Mouse (Mus musculus) hindbrain, embryonic 14.5 days (tissue): ENCODE results near the gene Cntnap2. TPM values are rescaled to one million over a fixed set of nuclear protein-coding genes. Genes with fewer than 3 reads are reported as not detected.
"Not testable (repeated sequence)": the region's sequence is repeated elsewhere in the genome, so short reads cannot be mapped to it uniquely, and the experiment has no call there.

ENCODE experiments used
- ATAC-seq: fragments of 200-750 bp; cut with Nextera tagmentation; 2 replicates; pipeline ENCODE4 v1.8.0; 2017; ENCODE audit warnings: moderate number of reproducible peaks, mild to moderate bottlenecking, moderate TSS enrichment, moderate library complexity; ENCODE audit not compliant: low FRiP score
- DNase-seq: peaks from one replicate; pipeline ENCODE4 v3.0.0-alpha.2; 2015; ENCODE audit warnings: low spot score
- H3K27ac ChIP-seq: fragments of 300-500 bp; sonication (generic); 2 replicates; pipeline ENCODE4 v1.5.1; 2014; ENCODE audit warnings: mild to moderate bottlenecking, moderate library complexity
- H3K27me3 ChIP-seq: fragments of 300-500 bp; sonication (generic); 2 replicates; pipeline ENCODE4 v1.6.1; 2014; ENCODE audit warnings: mild to moderate bottlenecking, low read length, mixed read lengths; ENCODE audit not compliant: control insufficient read depth, insufficient read depth
- H3K36me3 ChIP-seq: fragments of 300-500 bp; sonication (generic); replicated peaks from 2 replicates; pipeline ENCODE4 v1.6.1; 2014; ENCODE audit not compliant: control insufficient read depth, insufficient read depth
- H3K4me1 ChIP-seq: fragments of 300-500 bp; sonication (generic); replicated peaks from 2 replicates; pipeline ENCODE4 v1.6.1; 2014; ENCODE audit warnings: antibody characterized with exemption, low read length, mixed read lengths; ENCODE audit not compliant: control insufficient read depth, insufficient read depth
- H3K4me2 ChIP-seq: fragments of 300-500 bp; sonication (generic); replicated peaks from 2 replicates; pipeline ENCODE4 v1.6.1; 2014; ENCODE audit warnings: mild to moderate bottlenecking, moderate library complexity
- H3K4me3 ChIP-seq: fragments of 300-500 bp; sonication (generic); replicated peaks from 2 replicates; pipeline ENCODE4 v1.5.1; 2014; ENCODE audit warnings: mild to moderate bottlenecking, low read length
- H3K9ac ChIP-seq: fragments of 300-500 bp; sonication (generic); 2 replicates; pipeline ENCODE4 v1.6.1; 2014
- H3K9me3 ChIP-seq: fragments of 300-500 bp; sonication (generic); 2 replicates; pipeline ENCODE4 v1.6.1; 2016; ENCODE audit warnings: low read length; ENCODE audit not compliant: control insufficient read depth
- WGBS: fragments of 180-500 bp; shearing (Covaris S2); extraction: QIAGEN DNeasy Blood & Tissue Kit; methylation state at CpG from one replicate; pipeline ENCODE4 v1.1.7; 2014; 5-methylcytosine and 5-hydroxymethylcytosine counted together
- polyA plus RNA-seq: library from polyadenylated mRNA; unstranded; fragments of >200 nt; fragmentation: Nextera tagmentation; extraction: Ambion mirVana; gene quantifications from 2 replicates; pipeline ENCODE4 v1.2.1, GENCODE M21; 2014

Gene Cntnap2
- polyA plus RNA-seq, 1 experiment from 2014 or later, result 46.6 TPM

GRCm38 (mm10) chr6:47191277-47191800 lies 2132.2 kb downstream of the Cntnap2 start:
- H3K36me3 ChIP-seq, result no peaks in the 10 kb centered on the region
- DNase-seq (peak; percentile 84), ATAC-seq (no peak)
- no peaks in the 10 kb centered on the region for H3K9me3 ChIP-seq
- H3K27me3 ChIP-seq, result no peaks in the 10 kb centered on the region
- WGBS, result 23% methylated on average over 7 of the region's 7 CpGs
- no peak overlapping the region for H3K9ac ChIP-seq
- H3K4me2 ChIP-seq, result no peak overlapping the region; the same call in 1 of the 2 replicates
- H3K4me1 ChIP-seq, result no peaks in the 10 kb centered on the region
- H3K27ac ChIP-seq, result no peak overlapping the region
- H3K4me3 ChIP-seq, result no peak overlapping the region

DNA sequence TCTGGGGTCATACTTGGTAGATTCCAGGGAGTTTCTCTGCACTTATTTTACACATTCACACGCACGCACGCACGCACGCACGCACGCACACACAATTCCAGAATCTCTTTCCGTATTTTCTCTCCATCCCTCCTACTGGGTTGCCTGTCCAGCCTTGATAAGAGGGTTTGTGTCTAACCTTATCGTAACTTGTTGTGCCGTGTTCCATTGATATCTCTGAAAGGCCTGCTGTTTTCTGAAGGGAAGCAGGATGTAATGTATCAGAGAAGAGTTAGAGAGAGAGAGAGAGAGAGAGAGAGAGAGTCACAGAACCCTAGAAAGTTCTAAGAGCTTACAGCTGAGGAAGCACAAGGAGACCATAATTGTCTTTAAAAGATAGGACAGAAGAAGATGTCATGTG lies 2132.8 kb downstream of the Cntnap2 start:
- no peak overlapping the region for H3K27ac ChIP-seq
- no peaks in the 10 kb centered on the region for H3K9me3 ChIP-seq
- H3K4me3 ChIP-seq, result no peak overlapping the region
- DNase-seq (no peak), ATAC-seq (no peak)
- H3K4me1 ChIP-seq, result no peaks in the 10 kb centered on the region
- 91% methylated on average over 10 of the region's 10 CpGs for WGBS
- no peaks in the 10 kb centered on the region for H3K27me3 ChIP-seq
- H3K9ac ChIP-seq, result no peak overlapping the region
- no peaks in the 10 kb centered on the region for H3K36me3 ChIP-seq
- no peak overlapping the region for H3K4me2 ChIP-seq

DNA sequence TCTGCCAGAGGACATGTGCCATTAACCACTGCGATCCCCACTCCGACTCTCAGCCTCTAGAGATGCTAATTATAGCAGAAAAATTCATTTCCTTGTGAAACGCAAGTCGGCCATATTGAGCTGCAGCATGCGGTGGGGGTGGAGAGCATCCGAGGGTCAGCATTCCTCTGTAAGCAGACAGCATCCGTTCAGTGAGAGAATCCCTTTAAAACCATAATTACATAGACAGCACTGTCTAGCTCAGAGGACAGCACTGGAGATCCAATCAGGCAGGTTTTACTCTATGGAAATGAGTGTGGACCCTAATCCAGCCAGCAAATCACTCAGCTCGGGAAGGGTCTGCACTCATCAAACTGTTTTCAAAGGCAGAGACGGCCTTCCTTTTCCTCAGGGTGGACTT lies 2133.3 kb downstream of the Cntnap2 start:
- WGBS, result 76% methylated on average over 9 of the region's 9 CpGs
- no peaks in the 10 kb centered on the region for H3K36me3 ChIP-seq

DNA sequence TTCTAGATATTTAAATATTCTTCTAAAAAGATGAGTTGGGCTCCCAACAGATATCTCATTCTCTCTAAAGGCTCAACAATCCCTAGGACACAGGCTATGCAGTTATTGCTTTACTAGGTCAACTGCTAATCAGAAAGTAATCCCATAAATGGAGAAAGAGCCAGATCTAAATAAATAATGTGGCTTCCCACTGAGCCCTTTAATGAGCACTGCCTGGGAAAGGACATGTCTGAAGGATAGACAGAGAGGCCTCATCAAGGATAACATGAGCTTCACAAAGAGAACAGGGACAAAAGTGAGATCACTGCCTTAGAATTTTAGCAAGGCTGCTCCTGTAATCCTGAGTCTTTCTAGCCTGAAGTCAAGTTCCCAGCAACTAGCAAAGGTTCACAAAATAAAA lies 2138.4 kb downstream of the Cntnap2 start:
- DNase-seq, result no peak
- ATAC-seq, result no peak
- H3K9ac ChIP-seq, result no peak overlapping the region
- H3K4me1 ChIP-seq, result no peaks in the 10 kb centered on the region
- no peaks in the 10 kb centered on the region for H3K9me3 ChIP-seq
- H3K36me3 ChIP-seq, result no peaks in the 10 kb centered on the region
- H3K4me2 ChIP-seq, result no peak overlapping the region
- H3K27ac ChIP-seq, result 0 out of 2 replicates have a peak overlapping the region, but pooled peaks have one; percentile 20
- no peaks in the 10 kb centered on the region for H3K27me3 ChIP-seq
- H3K4me3 ChIP-seq, result no peak overlapping the region

More for the DNA sequence above, 2133.3 kb downstream of the Cntnap2 start:
- no peaks in the 10 kb centered on the region for H3K4me1 ChIP-seq
- no peak overlapping the region for H3K9ac ChIP-seq
- no peak overlapping the region for H3K4me2 ChIP-seq
- no peak overlapping the region for H3K27ac ChIP-seq
- H3K9me3 ChIP-seq, result no peaks in the 10 kb centered on the region
- no peak for ATAC-seq
- H3K27me3 ChIP-seq, result no peaks in the 10 kb centered on the region
- DNase-seq, result no peak
- H3K4me3 ChIP-seq, result no peak overlapping the region

DNA sequence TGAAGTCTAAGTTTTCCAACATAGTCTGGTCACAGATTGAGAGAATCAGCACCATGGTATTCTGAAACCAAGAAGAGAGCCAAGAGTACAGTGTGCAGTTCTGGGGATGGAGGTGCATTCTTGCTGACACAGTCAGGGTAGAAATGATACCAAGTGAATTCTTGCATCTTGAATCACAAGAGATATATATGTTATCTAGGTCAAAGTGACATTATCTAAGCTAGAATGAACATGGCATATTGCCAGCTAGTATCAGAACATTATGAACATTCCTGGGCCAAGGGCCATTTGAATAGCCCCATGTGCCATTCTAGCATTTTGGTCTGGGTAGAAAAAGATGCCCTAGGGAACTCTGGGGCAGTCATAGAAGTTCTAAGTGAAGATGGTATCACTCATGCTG lies 2141.5 kb downstream of the Cntnap2 start:
- no peaks in the 10 kb centered on the region for H3K4me1 ChIP-seq
- no peak overlapping the region for H3K4me3 ChIP-seq
- no peak for ATAC-seq
- H3K9me3 ChIP-seq, result no peaks in the 10 kb centered on the region
- no peaks in the 10 kb centered on the region for H3K27me3 ChIP-seq
- no peak overlapping the region for H3K4me2 ChIP-seq
- H3K36me3 ChIP-seq, result no peaks in the 10 kb centered on the region
- no peak overlapping the region for H3K27ac ChIP-seq
- H3K9ac ChIP-seq, result no peak overlapping the region
- DNase-seq, result no peak

GRCm38 (mm10) chr6:47208031-47208430 lies 2148.9 kb downstream of the Cntnap2 start:
- H3K27me3 ChIP-seq, result no peaks in the 10 kb centered on the region
- no peaks in the 10 kb centered on the region for H3K36me3 ChIP-seq
- H3K9ac ChIP-seq, result no peak overlapping the region
- 0 out of 2 replicates have a peak, but pooled peaks cover 3% of the 10 kb centered on the region for H3K9me3 ChIP-seq
- ATAC-seq, result no peak
- no peaks in the 10 kb centered on the region for H3K4me1 ChIP-seq
- no peak overlapping the region for H3K27ac ChIP-seq
- H3K4me2 ChIP-seq, result no peak overlapping the region
- DNase-seq, result no peak
- 83% methylated on average over 1 of the region's 1 CpGs for WGBS
- H3K4me3 ChIP-seq, result no peak overlapping the region

DNA sequence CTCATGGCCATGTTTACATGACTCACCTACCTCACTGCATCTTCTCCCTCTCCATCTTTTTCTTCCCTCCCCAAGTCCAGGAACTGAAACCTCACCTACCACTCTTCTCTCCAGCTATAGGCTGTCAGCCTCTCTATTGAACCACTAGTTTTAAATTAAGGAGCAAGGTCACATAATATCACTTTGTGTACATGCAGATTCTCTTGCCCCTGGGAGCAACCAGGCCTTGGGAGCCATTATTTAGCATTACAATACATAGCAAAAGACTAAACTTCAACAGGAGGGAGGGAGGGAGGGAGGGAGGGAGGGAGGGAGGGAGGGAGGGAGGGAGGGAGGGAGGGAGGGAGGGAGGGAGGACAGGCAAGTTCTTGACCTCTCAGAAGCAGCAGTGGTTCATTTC lies 2155.6 kb downstream of the Cntnap2 start:
- no peak for DNase-seq
- H3K27ac ChIP-seq, result no peak overlapping the region
- H3K4me2 ChIP-seq, result no peak overlapping the region
- no peaks in the 10 kb centered on the region for H3K36me3 ChIP-seq
- no peak overlapping the region for H3K9ac ChIP-seq
- no peak for ATAC-seq
- H3K27me3 ChIP-seq, result no peaks in the 10 kb centered on the region
- no peaks in the 10 kb centered on the region for H3K4me1 ChIP-seq
- H3K9me3 ChIP-seq, result 0 out of 2 replicates have a peak, but pooled peaks cover 3% of the 10 kb centered on the region
- H3K4me3 ChIP-seq, result no peak overlapping the region

DNA sequence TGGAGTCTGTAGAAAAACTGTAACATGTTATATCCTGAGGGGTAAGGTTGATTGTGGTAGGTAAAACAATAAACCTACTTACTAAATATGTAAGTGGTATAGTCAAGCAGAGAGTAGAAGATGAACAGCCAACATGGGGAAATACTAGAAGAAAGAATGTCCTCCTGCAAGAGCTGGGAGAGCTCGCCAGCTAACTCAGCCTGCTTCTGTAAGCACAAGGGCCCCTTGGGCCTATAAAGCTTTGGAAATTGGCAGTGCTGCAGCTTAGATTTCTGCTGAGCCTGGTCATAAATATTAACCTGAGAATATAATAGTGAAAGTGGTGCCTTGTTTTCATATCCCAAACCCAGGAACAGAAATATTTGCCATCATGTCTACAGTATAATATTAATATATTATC lies 2164.4 kb downstream of the Cntnap2 start:
- H3K9me3 ChIP-seq, H3K27ac ChIP-seq, H3K9ac ChIP-seq, DNase-seq, H3K36me3 ChIP-seq, ATAC-seq, H3K27me3 ChIP-seq, H3K4me2 ChIP-seq, H3K4me3 ChIP-seq: not testable (repeated sequence)
- peaks cover 17% of the 10 kb centered on the region for H3K4me1 ChIP-seq
- 52% methylated on average over 1 of the region's 1 CpGs for WGBS

- H3K27ac ChIP-seq, ATAC-seq, H3K9ac ChIP-seq, H3K4me2 ChIP-seq, DNase-seq, H3K36me3 ChIP-seq, H3K27me3 ChIP-seq, H3K4me3 ChIP-seq, H3K9me3 ChIP-seq: not testable (repeated sequence)
- peaks cover 22% of the 10 kb centered on the region for H3K4me1 ChIP-seq
- 76% methylated on average over 3 of the region's 3 CpGs for WGBS
These were observed 2166.2 kb downstream of the Cntnap2 start for GRCm38 (mm10) chr6:47225391-47225790.

GRCm38 (mm10) chr6:47227601-47228000 lies 2168.4 kb downstream of the Cntnap2 start:
- Histone ChIP-seq H3K36me3 (no peaks in the 10 kb centered on the region), H3K4me1 (peaks cover 22% of the 10 kb centered on the region), H3K4me2 (peak overlapping the region; percentile 19; the same call in 1 of the 2 replicates), H3K27ac (peak overlapping the region; percentile 78), H3K9me3 (no peaks in the 10 kb centered on the region), H3K9ac (no peak overlapping the region), H3K27me3 (no peaks in the 10 kb centered on the region), H3K4me3 (no peak overlapping the region)
- peak; percentile 40 for DNase-seq
- no peak for ATAC-seq
- 24% methylated on average over 3 of the region's 3 CpGs for WGBS
